ENCODE assay signal across 11 mouse cellular contexts in genomic region chr10:84823621-84824020, GRCm38 (mm10).
DNase-seq lines count a peak whose midpoint lies in the region; ATAC-seq and TF ChIP-seq lines count a peak whose summit lies in the region.
"Had no signal": no experiment of that assay in that cellular context is flagged by ENCODE, and none has a peak within 500 bp of the region (broad histone marks: within the 10 kb centered on the region; RNA-seq: fewer than 3 reads in every experiment).

No protein-coding gene starts in this region.

- no peaks in the 10 kb centered on the region for H3K4me1 ChIP-seq in lung, postnatal 0 days (ENCODE audit: insufficient read depth, low read depth, low read length)
- no peaks in the 10 kb centered on the region for H3K4me1 ChIP-seq in lung, adult 2 months (ENCODE audit: control insufficient read depth, insufficient read depth, low read length)
- peaks cover 40% of the 10 kb centered on the region for H3K4me1 ChIP-seq in hindbrain, embryonic 13.5 days (replicated peaks)
- H3K4me1 ChIP-seq: lung, embryonic 15.5 days had no signal

- H3K4me2 ChIP-seq in lung, postnatal 0 days (replicated peaks; ENCODE audit: low read depth, low read length): no peak overlapping the region; the same call in 1 of the 2 replicates
- H3K4me2 ChIP-seq in hindbrain, embryonic 13.5 days: no peak overlapping the region
- H3K4me2 ChIP-seq: lung, embryonic 15.5 days had no signal

- no peaks in the 10 kb centered on the region for H3K9me3 ChIP-seq in lung, postnatal 0 days (ENCODE audit: low read length)
- H3K9me3 ChIP-seq in hindbrain, embryonic 13.5 days: no peaks in the 10 kb centered on the region
- H3K9me3 ChIP-seq: G1E; lung, embryonic 15.5 days had no signal

- H3K36me3 ChIP-seq in lung, postnatal 0 days (ENCODE audit: insufficient read depth, low read length): no peaks in the 10 kb centered on the region
- H3K36me3 ChIP-seq in hindbrain, embryonic 13.5 days: no peaks in the 10 kb centered on the region
- H3K36me3 ChIP-seq: G1E; lung, embryonic 15.5 days had no signal

- no peak overlapping the region for H3K27ac ChIP-seq in lung, postnatal 0 days (ENCODE audit: low read length)
- peak overlapping the region; percentile 55 for H3K27ac ChIP-seq in hindbrain, embryonic 13.5 days
- H3K27ac ChIP-seq: layer of hippocampus, adult 2 months; lung, embryonic 15.5 days had no signal

- no peak overlapping the region for H3K4me3 ChIP-seq in lung, postnatal 0 days (ENCODE audit: low read depth, low read length)
- no peak overlapping the region for H3K4me3 ChIP-seq in lung, adult 2 months (replicated peaks; ENCODE audit: extremely low read depth, low read depth, low read length)
- no peak overlapping the region for H3K4me3 ChIP-seq in hindbrain, embryonic 13.5 days
- H3K4me3 ChIP-seq: layer of hippocampus, adult 2 months; lung, embryonic 15.5 days had no signal

- DNase-seq in lung, postnatal 0 days (ENCODE audit: low spot score): peak; percentile 19
- no peak for DNase-seq in lung, adult 2 months
- peak; percentile 26 for DNase-seq in gastrocnemius, postnatal 14 days
- no peak for DNase-seq in Muller cell, postnatal 12 days (ENCODE audit: inconsistent ontology term)
- no peak for DNase-seq in urinary bladder, postnatal 10 days (ENCODE audit: low spot score)
- DNase-seq in layer of hippocampus, adult 18-20 months (ENCODE audit: low spot score in 2 of 2): no peak

- peak; percentile 46 for ATAC-seq in lung, postnatal 0 days
- no peak for ATAC-seq in hindbrain, embryonic 13.5 days (ENCODE audit: low FRiP score)
- peak; percentile 67 for ATAC-seq in megakaryocyte progenitor cell, adult 5-6 weeks (replicated peaks; ENCODE audit: poor library complexity)

- no peaks in the 10 kb centered on the region for H3K27me3 ChIP-seq in lung, postnatal 0 days (replicated peaks; ENCODE audit: insufficient read depth, low read length)
- H3K27me3 ChIP-seq in hindbrain, embryonic 13.5 days: no peaks in the 10 kb centered on the region
- H3K27me3 ChIP-seq: lung, embryonic 15.5 days had no signal

- no peak for TF ChIP-seq CTCF in lung, postnatal 0 days (IDR thresholded peaks at IDR 0.05)
- no peak for TF ChIP-seq CTCF in lung, adult 2 months (IDR thresholded peaks at IDR 0.05; ENCODE audit: insufficient read depth, low read length)

- WGBS in lung, postnatal 0 days: 37% methylated on average over 4 of the region's 4 CpGs
- WGBS in lung, adult 2 months: 23% methylated on average over 4 of the region's 4 CpGs
- WGBS in hindbrain, embryonic 13.5 days: 25% methylated on average over 4 of the region's 4 CpGs

- TF ChIP-seq POLR2A in lung, adult 2 months (IDR thresholded peaks at IDR 0.05; ENCODE audit: borderline replicate concordance, extremely low read depth, low read depth, low read length): no peak

- TF ChIP-seq EP300 in lung, postnatal 0 days (IDR thresholded peaks at IDR 0.05): no peak

- H3K9ac ChIP-seq in lung, postnatal 0 days (replicated peaks; ENCODE audit: low read depth): no peak overlapping the region
- H3K9ac ChIP-seq in hindbrain, embryonic 13.5 days: no peak overlapping the region
- H3K9ac ChIP-seq: lung, embryonic 15.5 days had no signal

- intact Hi-C loops in gastrocnemius, postnatal 14 days (cut with DNase I; ENCODE audit: low total_unique reads): no loop called here

Comparison
In these comparisons a context has a peak if more than half of its experiments do, and no peak if none do; other contexts are left out.
1. DNase-seq: peak in lung, postnatal 0 days (single experiment) and gastrocnemius, postnatal 14 days (single experiment); none in lung, adult 2 months (single experiment), Muller cell, postnatal 12 days (single experiment), urinary bladder, postnatal 10 days (single experiment) and layer of hippocampus, adult 18-20 months (0 of 2).